Mouse (Mus musculus) thymus, postnatal 25 days (tissue): ENCODE measurements around the gene Bcam.

Experiments used
- DNase-seq: peaks from one replicate; pipeline ENCODE4 v3.0.0; 2022

The Bcam gene

GRCm38 (mm10) chr7:19751070-19751383, 19.8 kb downstream of the Bcam start:
- DNase-seq, result no peak

- DNase-seq, result peak; percentile 62
These were observed 20.4 kb downstream of the Bcam start, which contains the start of gene Nectin2 for GRCm38 (mm10) chr7:19750217-19751069. Gene Nectin2 (minus strand): TSS chr7:19750483.

- peak; percentile 55 for DNase-seq
These were observed 21.2 kb downstream of the Bcam start for GRCm38 (mm10) chr7:19749389-19750216.

GRCm38 (mm10) chr7:19748219-19749195, 22.3 kb downstream of the Bcam start:
- no peak for DNase-seq

GRCm38 (mm10) chr7:19747420-19748218, 23.2 kb downstream of the Bcam start:
- DNase-seq, result no peak

- DNase-seq, result no peak
These were observed 24.2 kb downstream of the Bcam start for GRCm38 (mm10) chr7:19746426-19747201.

- no peak for DNase-seq
These were observed 24.8 kb downstream of the Bcam start for GRCm38 (mm10) chr7:19745971-19746370.

GRCm38 (mm10) chr7:19744590-19745385, 26.0 kb downstream of the Bcam start:
- no peak for DNase-seq

GRCm38 (mm10) chr7:19743791-19744190, 27.0 kb downstream of the Bcam start:
- DNase-seq, result no peak

GRCm38 (mm10) chr7:19742468-19742867, 28.3 kb downstream of the Bcam start:
- no peak for DNase-seq

GRCm38 (mm10) chr7:19741329-19742031, 29.3 kb downstream of the Bcam start:
- DNase-seq, result no peak

- no peak for DNase-seq
These were observed 30.5 kb downstream of the Bcam start for GRCm38 (mm10) chr7:19740269-19740668.

- DNase-seq, result no peak
These were observed 32.0 kb downstream of the Bcam start for GRCm38 (mm10) chr7:19738771-19739170.

- no peak for DNase-seq
These were observed 34.3 kb downstream of the Bcam start for GRCm38 (mm10) chr7:19736389-19737057.

- no peak for DNase-seq
These were observed 36.6 kb downstream of the Bcam start for GRCm38 (mm10) chr7:19734178-19734666.

GRCm38 (mm10) chr7:19726541-19726940, 44.3 kb downstream of the Bcam start:
- no peak for DNase-seq

- DNase-seq, result no peak
These were observed 46.6 kb downstream of the Bcam start for GRCm38 (mm10) chr7:19724167-19724566.

GRCm38 (mm10) chr7:19722754-19723195, 48.0 kb downstream of the Bcam start:
- no peak for DNase-seq

- no peak for DNase-seq
These were observed 51.6 kb downstream of the Bcam start for GRCm38 (mm10) chr7:19719200-19719599.
